Mouse (Mus musculus) lung, adult 2 months (tissue): ENCODE results near the gene Pdcd2. TPM values are rescaled to one million over a fixed set of nuclear protein-coding genes. Genes with fewer than 3 reads are reported as not detected.
"Not testable (repeated sequence)": the region's sequence is repeated elsewhere in the genome, so short reads cannot be mapped to it uniquely, and the experiment has no call there.

Experiments used
- DNase-seq: peaks from one replicate; pipeline ENCODE4 v3.0.0; 2022
- H3K4me1 ChIP-seq: fragments of 200-500 bp; 2 replicates; pipeline ENCODE4 v1.6.1; 2011; ENCODE audit warnings: low read length; ENCODE audit not compliant: control insufficient read depth, insufficient read depth
- H3K4me3 ChIP-seq: fragments of 200-500 bp; replicated peaks from 2 replicates; pipeline ENCODE3; 2011; ENCODE audit warnings: low read depth, mild to moderate bottlenecking, control low read depth, low read length; ENCODE audit errors: extremely low read depth
- CTCF ChIP-seq: fragments of 200-500 bp; IDR thresholded peaks from 2 replicates; pipeline ENCODE4 v1.5.1; 2011; ENCODE audit warnings: mild to moderate bottlenecking, low read length, control low read depth; ENCODE audit not compliant: insufficient read depth
- POLR2A ChIP-seq: fragments of 200-500 bp; IDR thresholded peaks from 2 replicates; pipeline ENCODE4 v1.6.1; 2011; ENCODE audit warnings: low read depth, mild to moderate bottlenecking, control low read depth, low read length, borderline replicate concordance; ENCODE audit errors: extremely low read depth
- WGBS: fragments of 180-500 bp; shearing (Covaris S2); methylation state at CpG from one replicate; pipeline ENCODE4 v1.1.7; 2018; 5-methylcytosine and 5-hydroxymethylcytosine counted together
- polyA plus RNA-seq: library from polyadenylated mRNA; depleted of rRNA; stranded (reverse); fragments of >200 nt; gene quantifications from 2 replicates; pipeline ENCODE4 v1.2.3, GENCODE M21; 2012; rRNA removed

Gene Pdcd2
- polyA plus RNA-seq = 17.1 and 22.3 TPM in 2 replicates

DNA sequence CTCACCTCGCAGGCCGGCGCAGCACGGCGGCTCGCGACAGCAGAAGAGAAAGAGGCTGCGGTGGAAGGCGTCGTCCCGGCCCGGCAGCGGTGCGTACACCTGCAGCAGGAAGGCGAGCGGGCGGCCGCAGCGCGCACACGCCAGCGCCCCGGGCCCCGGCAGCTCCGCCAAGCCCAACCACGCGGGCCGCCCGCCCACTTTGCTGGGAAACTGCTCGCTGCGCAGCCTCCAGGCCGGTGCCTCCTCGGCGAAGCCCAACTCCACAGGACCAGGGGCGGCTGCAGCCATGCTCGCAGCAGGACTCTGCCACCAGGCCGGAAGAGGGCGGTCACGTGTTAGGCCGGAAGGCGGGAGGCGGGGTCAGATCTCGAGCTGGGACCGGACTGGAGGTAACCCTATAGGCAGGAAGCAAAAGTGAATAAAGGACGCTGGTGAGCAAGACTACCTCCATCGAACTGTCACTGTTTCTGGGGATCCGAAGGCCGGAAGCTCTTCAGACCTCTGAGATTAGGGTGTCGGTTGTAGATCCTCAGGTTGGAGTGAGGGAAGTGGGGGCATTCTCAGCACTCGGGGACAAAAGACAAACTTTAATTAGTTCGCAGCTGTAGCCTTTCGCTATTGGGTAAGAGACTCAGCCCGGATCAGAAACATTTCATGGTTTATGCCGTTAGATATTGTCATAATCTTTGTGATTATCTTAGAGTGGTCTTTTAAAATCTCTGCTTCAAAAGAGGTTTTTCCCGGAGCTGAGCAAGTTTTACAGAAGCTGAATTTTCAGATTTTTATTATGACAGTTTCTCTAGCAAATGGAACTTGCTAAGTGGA lies at the start of gene Pdcd2:
Gene Pdcd2, minus strand, starts transcription at position 316 of the 825 bp plus-strand sequence.
- peak; percentile 93 for DNase-seq
- TF ChIP-seq POLR2A (peak; percentile 76; the same call in 1 of the 2 replicates), CTCF (no peak)
- H3K4me1 ChIP-seq = peaks cover 5% of the 10 kb centered on the region; the same call in 1 of the 2 replicates
- H3K4me3 ChIP-seq = peak within 1 kb of the TSS; percentile 92
- WGBS = under 1% methylated on average over 55 of the region's 55 CpGs

DNA sequence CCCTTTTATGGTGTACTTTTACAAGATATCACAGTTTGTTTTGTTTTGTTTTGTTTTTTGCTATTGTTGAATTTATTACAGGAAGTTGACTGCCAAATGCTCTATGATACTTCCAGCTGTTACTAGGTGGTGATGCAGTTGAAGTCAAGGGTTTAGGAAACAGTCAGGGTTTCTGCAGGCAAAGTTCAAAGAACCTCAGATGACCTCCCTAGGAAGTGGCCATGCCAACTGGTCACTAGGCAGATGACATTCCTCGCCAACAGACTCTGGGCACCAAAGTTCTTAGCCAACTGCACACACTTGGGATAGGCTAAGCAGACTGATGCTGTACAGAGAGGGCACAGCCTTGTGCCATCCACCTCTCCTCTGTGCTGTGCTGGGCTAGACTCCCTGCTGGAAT lies 48.0 kb upstream of the Pdcd2 start:
- Histone ChIP-seq H3K4me1 (peaks cover 2% of the 10 kb centered on the region; the same call in 1 of the 2 replicates), H3K4me3 (no peak overlapping the region)
- WGBS = 45% methylated on average over 1 of the region's 1 CpGs
- TF ChIP-seq POLR2A = no peak
- TF ChIP-seq CTCF = no peak
- no peak for DNase-seq

DNA sequence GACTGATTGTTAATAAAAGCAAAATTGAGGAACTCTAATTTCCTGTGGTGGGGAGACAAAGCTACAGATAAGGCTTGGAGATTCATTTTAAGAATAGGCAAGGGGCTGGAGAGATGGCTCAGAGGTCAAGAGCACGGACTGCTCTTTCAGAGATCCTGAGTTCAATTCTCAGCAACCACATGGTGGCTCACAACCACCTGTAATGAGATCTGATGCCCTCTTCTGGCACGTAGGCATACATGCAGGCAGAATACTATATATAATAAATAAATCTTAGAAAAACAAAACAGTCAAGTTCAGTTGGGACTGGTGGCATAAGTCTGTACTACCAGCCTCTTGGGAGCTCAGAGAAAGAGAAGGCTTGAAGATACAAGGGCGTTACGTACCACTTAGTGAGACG lies 39.8 kb upstream of the Pdcd2 start:
- Histone ChIP-seq H3K4me1 (no peaks in the 10 kb centered on the region), H3K4me3 (no peak overlapping the region)
- DNase-seq = no peak
- TF ChIP-seq CTCF = no peak
- TF ChIP-seq POLR2A = no peak
- WGBS = 78% methylated on average over 5 of the region's 5 CpGs

DNA sequence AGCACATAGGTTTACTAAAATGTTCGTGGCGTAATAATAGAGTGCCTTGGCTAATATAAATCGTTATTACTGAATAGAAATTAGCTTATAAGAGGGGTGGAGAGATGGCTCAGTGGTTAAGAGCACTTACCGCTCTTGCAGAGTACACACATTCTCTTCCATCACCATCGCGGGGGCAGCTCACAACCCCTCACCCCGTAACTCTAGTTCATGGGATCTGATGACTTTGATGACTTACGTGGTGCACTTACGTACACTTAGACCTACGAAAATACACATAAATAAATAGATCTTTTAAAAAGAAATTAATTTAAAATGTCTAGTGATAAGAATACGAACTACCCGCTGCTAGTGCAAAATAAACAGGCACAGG lies 37.8 kb upstream of the Pdcd2 start:
- TF ChIP-seq POLR2A (no peak), CTCF (no peak)
- peak overlapping the region; percentile 62 for H3K4me3 ChIP-seq
- 22% methylated on average over 12 of the region's 12 CpGs for WGBS
- peak; percentile 10 for DNase-seq
- no peaks in the 10 kb centered on the region for H3K4me1 ChIP-seq

DNA sequence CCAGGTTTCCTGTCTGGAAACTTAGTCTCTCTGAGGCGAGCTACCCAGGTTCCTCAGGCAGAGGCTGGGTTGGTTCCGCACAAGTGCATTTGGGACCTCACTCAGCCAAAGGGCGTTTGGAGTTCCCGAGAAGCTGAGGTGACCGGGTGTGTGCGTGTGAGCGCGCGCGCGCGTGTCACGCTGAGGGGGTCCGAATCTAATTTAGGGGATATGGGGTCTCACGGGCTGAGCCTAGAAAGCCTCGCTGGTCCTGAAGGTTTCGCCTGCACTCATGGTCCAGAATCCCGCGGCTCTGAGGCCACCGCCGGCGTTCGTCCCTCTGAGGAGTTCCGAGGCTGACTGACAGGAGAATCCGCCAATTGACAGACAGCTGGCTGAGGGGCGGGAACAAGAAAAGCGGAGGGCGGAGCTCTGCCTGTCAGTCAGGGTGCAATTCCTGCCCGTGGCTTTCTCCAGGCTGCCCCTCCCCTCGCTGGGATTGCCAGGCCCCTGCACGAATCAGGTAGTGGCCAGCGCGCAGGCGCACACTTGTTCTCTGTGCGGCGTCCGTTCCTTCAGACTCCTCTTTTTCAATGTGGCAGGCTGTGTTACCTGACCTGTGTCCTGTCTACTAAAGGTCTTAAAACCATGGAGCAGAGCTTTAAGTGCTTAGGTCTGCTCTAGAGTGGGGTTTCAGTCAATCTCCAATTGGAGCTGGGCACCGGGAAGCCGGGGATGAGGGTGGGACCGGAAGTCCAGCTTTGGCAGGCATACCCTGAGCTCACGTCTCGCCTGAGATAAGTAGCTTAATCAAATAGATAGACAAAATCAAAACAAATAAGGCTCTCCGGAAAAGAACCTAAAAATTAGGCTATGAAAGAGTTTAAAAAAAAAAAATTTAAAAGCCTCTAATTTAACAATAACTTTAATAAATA lies 37.2 kb upstream of the Pdcd2 start, which contains the start of gene Prdm9:
Gene Prdm9, minus strand, starts transcription at position 341 of the 914 bp plus-strand sequence.
- TF ChIP-seq POLR2A = peak; percentile 82; the same call in 1 of the 2 replicates
- no peak for TF ChIP-seq CTCF
- Histone ChIP-seq H3K4me3 (peak within 1 kb of the TSS; percentile 91), H3K4me1 (no peaks in the 10 kb centered on the region)
- under 1% methylated on average over 42 of the region's 43 CpGs for WGBS
- DNase-seq = peak; percentile 100

DNA sequence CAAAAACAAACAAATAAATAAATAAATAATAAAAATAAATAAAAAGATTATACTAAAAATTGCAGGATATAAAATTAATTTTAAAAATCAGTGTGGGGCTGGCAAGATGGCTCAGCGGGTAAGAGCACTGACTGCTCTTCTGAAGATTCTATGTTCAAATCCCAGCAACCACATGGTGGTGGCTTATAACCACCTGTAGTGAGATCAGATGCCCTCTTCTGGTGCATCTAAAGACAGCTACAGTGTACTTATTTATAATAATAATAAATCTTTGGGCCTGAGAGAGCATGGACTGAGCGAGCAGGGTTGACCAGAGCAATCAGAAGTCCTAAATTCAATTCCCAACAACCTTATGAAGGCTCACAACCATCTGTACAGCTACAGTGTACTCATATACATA lies 32.8 kb upstream of the Pdcd2 start:
- H3K4me1 ChIP-seq = no peaks in the 10 kb centered on the region
- WGBS = 91% methylated on average over 2 of the region's 2 CpGs
- H3K4me3 ChIP-seq = no peak overlapping the region
- no peak for DNase-seq
- TF ChIP-seq POLR2A (no peak), CTCF (no peak)

DNA sequence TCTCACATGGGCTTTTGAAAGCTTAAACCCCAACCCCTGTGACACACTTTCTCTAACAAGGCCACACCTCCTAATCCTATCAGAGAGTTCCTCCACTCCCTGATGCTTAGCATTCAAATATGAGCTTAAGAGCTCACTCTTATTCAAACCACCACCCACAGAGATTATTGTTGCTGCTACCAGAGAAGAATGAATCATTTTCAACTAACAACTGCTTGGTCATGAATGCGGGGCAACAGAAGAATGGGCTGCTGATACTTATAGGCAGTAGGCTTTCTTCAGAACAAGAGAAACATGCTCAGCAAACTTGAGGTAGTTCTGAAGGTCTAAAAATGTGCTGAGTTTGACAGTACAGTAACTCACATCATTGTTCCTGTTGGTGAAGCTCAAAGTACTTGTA lies 22.6 kb upstream of the Pdcd2 start:
- no peaks in the 10 kb centered on the region for H3K4me1 ChIP-seq
- WGBS = 48% methylated on average over 1 of the region's 1 CpGs
- no peak for DNase-seq
- no peak overlapping the region for H3K4me3 ChIP-seq
- TF ChIP-seq POLR2A = no peak
- TF ChIP-seq CTCF = no peak

DNA sequence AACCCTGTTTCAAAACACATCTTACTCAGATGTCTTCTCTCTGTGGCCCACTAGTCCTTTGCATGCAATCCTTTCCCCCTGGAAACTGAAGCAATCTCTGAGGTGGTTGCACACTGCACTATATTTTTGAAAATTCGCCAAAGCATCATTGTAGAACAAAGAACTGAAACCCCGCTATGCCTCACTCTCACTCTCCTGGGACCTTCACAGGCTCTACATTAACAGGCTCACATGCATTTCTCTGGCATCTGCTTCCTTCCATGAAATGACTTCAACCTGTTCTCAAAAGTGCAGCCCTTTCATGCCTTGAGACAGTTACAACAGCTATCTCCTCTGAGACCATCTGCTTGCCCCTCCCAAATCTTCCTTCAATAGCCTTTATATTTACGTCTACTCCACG lies 19.3 kb upstream of the Pdcd2 start:
- 63% methylated on average over 4 of the region's 4 CpGs for WGBS
- no peak overlapping the region for H3K4me3 ChIP-seq
- H3K4me1 ChIP-seq = no peaks in the 10 kb centered on the region
- no peak for DNase-seq
- no peak for TF ChIP-seq POLR2A
- no peak for TF ChIP-seq CTCF

DNA sequence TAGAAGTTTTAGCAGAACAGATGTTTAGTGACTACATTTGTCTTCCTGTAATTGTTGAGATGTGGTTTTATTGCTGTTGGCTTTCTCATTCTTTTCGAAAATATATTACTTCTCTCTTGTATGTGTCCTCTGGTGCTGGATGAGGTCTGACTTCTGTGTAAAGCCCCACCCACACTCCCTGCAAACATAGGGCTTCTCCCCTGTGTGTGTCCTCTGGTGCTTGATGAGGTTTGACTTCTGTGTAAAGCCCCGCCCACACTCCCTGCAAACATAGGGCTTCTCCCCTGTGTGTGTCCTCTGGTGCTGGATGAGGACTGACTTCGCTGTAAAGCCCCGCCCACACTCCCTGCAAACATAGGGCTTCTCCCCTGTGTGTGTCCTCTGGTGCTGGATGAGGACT lies 16.8 kb upstream of the Pdcd2 start:
- H3K4me3 ChIP-seq, DNase-seq, H3K4me1 ChIP-seq: not testable (repeated sequence)
- 80% methylated on average over 4 of the region's 4 CpGs for WGBS
